In genomic region chr17:47768707-47769276, GRCm38 (mm10) we compare ENCODE assay signal across 8 mouse cellular contexts. TPM values are rescaled to one million over a fixed set of nuclear protein-coding genes. Genes with fewer than 3 reads are reported as not detected.
DNase-seq lines count a peak whose midpoint lies in the region; ATAC-seq and TF ChIP-seq lines count a peak whose summit lies in the region.

No protein-coding gene starts in this region.

- no peak overlapping the region for H3K4me3 ChIP-seq in hindbrain, embryonic 13.5 days
- no peak overlapping the region for H3K4me3 ChIP-seq in hindbrain, embryonic 10.5 days
- H3K4me3 ChIP-seq in G1E (ENCODE audit: low read depth, low read length): no peak overlapping the region
- no peak overlapping the region for H3K4me3 ChIP-seq in heart, embryonic 11.5 days (ENCODE audit: low read depth, low read length)
- no peak overlapping the region for H3K4me3 ChIP-seq in lung, embryonic 14.5 days (ENCODE audit: low read depth, low read length)
- H3K4me3 ChIP-seq in midbrain, embryonic 13.5 days (replicated peaks): no peak overlapping the region

- 0 out of 2 replicates have a peak, but pooled peaks cover 11% of the 10 kb centered on the region for H3K9me3 ChIP-seq in hindbrain, embryonic 13.5 days
- H3K9me3 ChIP-seq in hindbrain, embryonic 10.5 days: peaks cover 15% of the 10 kb centered on the region
- H3K9me3 ChIP-seq in G1E (replicated peaks): peaks cover 21% of the 10 kb centered on the region
- 0 out of 2 replicates have a peak, but pooled peaks cover 3% of the 10 kb centered on the region for H3K9me3 ChIP-seq in heart, embryonic 11.5 days (replicated peaks; ENCODE audit: control insufficient read depth, low read length)
- H3K9me3 ChIP-seq in lung, embryonic 14.5 days (ENCODE audit: low read depth, low read length): peaks cover 6% of the 10 kb centered on the region; the same call in 1 of the 2 replicates
- peaks cover 12% of the 10 kb centered on the region; the same call in 1 of the 2 replicates for H3K9me3 ChIP-seq in midbrain, embryonic 13.5 days

- H3K9ac ChIP-seq in hindbrain, embryonic 13.5 days: no peak overlapping the region
- no peak overlapping the region for H3K9ac ChIP-seq in heart, embryonic 11.5 days (ENCODE audit: low read depth, low read length)
- no peak overlapping the region for H3K9ac ChIP-seq in lung, embryonic 14.5 days
- H3K9ac ChIP-seq in midbrain, embryonic 13.5 days (replicated peaks): no peak overlapping the region

- no peaks in the 10 kb centered on the region for H3K27me3 ChIP-seq in hindbrain, embryonic 13.5 days
- peaks cover 10% of the 10 kb centered on the region for H3K27me3 ChIP-seq in hindbrain, embryonic 10.5 days (ENCODE audit: insufficient read depth, poor library complexity, severe bottlenecking)
- H3K27me3 ChIP-seq in G1E (ENCODE audit: insufficient read depth, low read length): no peaks in the 10 kb centered on the region
- H3K27me3 ChIP-seq in heart, embryonic 11.5 days (ENCODE audit: control insufficient read depth, insufficient read depth, low read length): no peaks in the 10 kb centered on the region
- no peaks in the 10 kb centered on the region for H3K27me3 ChIP-seq in lung, embryonic 14.5 days (ENCODE audit: insufficient read depth, low read length)
- no peaks in the 10 kb centered on the region for H3K27me3 ChIP-seq in midbrain, embryonic 13.5 days

- no peaks in the 10 kb centered on the region for H3K4me1 ChIP-seq in hindbrain, embryonic 13.5 days (replicated peaks)
- H3K4me1 ChIP-seq in hindbrain, embryonic 10.5 days (replicated peaks): peaks cover 10% of the 10 kb centered on the region
- peaks cover 48% of the 10 kb centered on the region for H3K4me1 ChIP-seq in G1E (ENCODE audit: insufficient read depth, low read depth, low read length)
- H3K4me1 ChIP-seq in heart, embryonic 11.5 days (ENCODE audit: control insufficient read depth, insufficient read depth, low read length): peaks cover 16% of the 10 kb centered on the region
- H3K4me1 ChIP-seq in lung, embryonic 14.5 days (ENCODE audit: insufficient read depth): no peaks in the 10 kb centered on the region
- no peaks in the 10 kb centered on the region for H3K4me1 ChIP-seq in midbrain, embryonic 13.5 days (replicated peaks)

- 0 out of 2 replicates have a peak, but pooled peaks have one; percentile 17 for ATAC-seq in hindbrain, embryonic 13.5 days (ENCODE audit: low FRiP score)
- no peak for ATAC-seq in G1E (ENCODE audit: extremely low read depth, insufficient number of reproducible peaks, low FRiP score, poor library complexity, severe bottlenecking)
- no peak for ATAC-seq in heart, embryonic 11.5 days (replicated peaks; ENCODE audit: insufficient number of reproducible peaks, low FRiP score, low TSS enrichment)
- no peak; the same call in 1 of the 2 replicates for ATAC-seq in lung, embryonic 14.5 days (ENCODE audit: insufficient read depth)
- no peak for ATAC-seq in midbrain, embryonic 13.5 days

- no peak overlapping the region for H3K4me2 ChIP-seq in hindbrain, embryonic 13.5 days
- 0 out of 2 replicates have a peak overlapping the region, but pooled peaks have one; percentile 2 for H3K4me2 ChIP-seq in heart, embryonic 11.5 days
- H3K4me2 ChIP-seq in lung, embryonic 14.5 days: no peak overlapping the region
- no peak overlapping the region for H3K4me2 ChIP-seq in midbrain, embryonic 13.5 days (replicated peaks)

- peak; percentile 37 for TF ChIP-seq CTCF in G1E (IDR thresholded peaks at IDR 0.05; ENCODE audit: low read depth, low read length)
- TF ChIP-seq CTCF in lung, embryonic 14.5 days (IDR thresholded peaks at IDR 0.05; ENCODE audit: low read depth): peak; percentile 27; the same call in 1 of the 2 replicates

- no peak for DNase-seq in hindbrain, embryonic 10.5 days (ENCODE audit: low spot score)
- peak; percentile 34 for DNase-seq in G1E (ENCODE audit: low spot score)
- DNase-seq in lung, embryonic 14.5 days: no peak
- peak; percentile 77 to 86 for DNase-seq in spleen, postnatal 4 days (ENCODE audit: low spot score in 2 of 2)
- no peak for DNase-seq in cerebellum, adult 11 months

- WGBS in hindbrain, embryonic 13.5 days: 58% methylated on average over 12 of the region's 12 CpGs
- 55% methylated on average over 12 of the region's 12 CpGs for WGBS in hindbrain, embryonic 10.5 days
- 38% methylated on average over 12 of the region's 12 CpGs for WGBS in heart, embryonic 11.5 days (ENCODE audit: insufficient replicate concordance)
- 39% methylated on average over 12 of the region's 12 CpGs for WGBS in lung, embryonic 14.5 days
- WGBS in midbrain, embryonic 13.5 days: 55% methylated on average over 12 of the region's 12 CpGs

- no peaks in the 10 kb centered on the region for H3K36me3 ChIP-seq in hindbrain, embryonic 13.5 days
- no peaks in the 10 kb centered on the region for H3K36me3 ChIP-seq in hindbrain, embryonic 10.5 days
- peaks cover 28% of the 10 kb centered on the region for H3K36me3 ChIP-seq in G1E (replicated peaks)
- H3K36me3 ChIP-seq in heart, embryonic 11.5 days (ENCODE audit: control insufficient read depth, insufficient read depth, low read length): no peaks in the 10 kb centered on the region
- H3K36me3 ChIP-seq in lung, embryonic 14.5 days (ENCODE audit: insufficient read depth): no peaks in the 10 kb centered on the region
- H3K36me3 ChIP-seq in midbrain, embryonic 13.5 days: no peaks in the 10 kb centered on the region

- H3K27ac ChIP-seq in hindbrain, embryonic 13.5 days: no peak overlapping the region
- no peak overlapping the region; the same call in 1 of the 2 replicates for H3K27ac ChIP-seq in hindbrain, embryonic 10.5 days
- no peak overlapping the region for H3K27ac ChIP-seq in heart, embryonic 11.5 days (ENCODE audit: low read depth, low read length)
- no peak overlapping the region for H3K27ac ChIP-seq in lung, embryonic 14.5 days (ENCODE audit: low read depth)
- H3K27ac ChIP-seq in midbrain, embryonic 13.5 days: no peak overlapping the region

RNA-seq across cellular contexts. Expression of gene Tfeb, which starts 32.0 kb away (rescaled TPM):
- 2.8 and 3.3 TPM in 2 replicates for polyA plus RNA-seq in hindbrain, embryonic 13.5 days (2015; fragmentation: Nextera tagmentation; extraction: Ambion mirVana)
- polyA plus RNA-seq in hindbrain, embryonic 10.5 days (2016; fragmentation: Nextera tagmentation; extraction: Ambion mirVana): 2.2 and 3.7 TPM in 2 replicates
- total RNA-seq in G1E (2014; fragmentation: Nextera tagmentation): 11.9 and 17.8 TPM in 2 replicates
- total RNA-seq in G1E (2017): 10.7 and 11.6 TPM in 2 replicates
- polyA plus RNA-seq in G1E (2012): 57.0 and 73.2 TPM in 2 replicates
- 16.3 and 17.0 TPM in 2 replicates for polyA plus RNA-seq in heart, embryonic 11.5 days (2014; fragmentation: Nextera tagmentation; extraction: Ambion mirVana)
- 7.6 and 9.3 TPM in 2 replicates for polyA plus RNA-seq in lung, embryonic 14.5 days (2014; fragmentation: Nextera tagmentation; extraction: Ambion mirVana)
- polyA plus RNA-seq in midbrain, embryonic 13.5 days (2015; fragmentation: Nextera tagmentation; extraction: Ambion mirVana): 1.8 and 2.0 TPM in 2 replicates

RNA-seq across cellular contexts. Expression of gene Pgc, which starts 42.1 kb away (rescaled TPM):
- not detected in 2 replicates for polyA plus RNA-seq in hindbrain, embryonic 13.5 days (2015; fragmentation: Nextera tagmentation; extraction: Ambion mirVana)
- polyA plus RNA-seq in hindbrain, embryonic 10.5 days (2016; fragmentation: Nextera tagmentation; extraction: Ambion mirVana): 0.15 TPM in 1 of 2 replicates, not detected in the other
- not detected in 2 replicates for total RNA-seq in G1E (2014; fragmentation: Nextera tagmentation)
- not detected in 2 replicates for total RNA-seq in G1E (2017)
- not detected in 2 replicates for polyA plus RNA-seq in G1E (2012)
- 0.15 TPM in 1 of 2 replicates, not detected in the other for polyA plus RNA-seq in heart, embryonic 11.5 days (2014; fragmentation: Nextera tagmentation; extraction: Ambion mirVana)
- 7.6 and 9.1 TPM in 2 replicates for polyA plus RNA-seq in lung, embryonic 14.5 days (2014; fragmentation: Nextera tagmentation; extraction: Ambion mirVana)
- not detected in 2 replicates for polyA plus RNA-seq in midbrain, embryonic 13.5 days (2015; fragmentation: Nextera tagmentation; extraction: Ambion mirVana)

Comparison
In these comparisons a context has a peak if more than half of its experiments do, and no peak if none do; other contexts are left out.
1. DNase-seq: peak in G1E (single experiment) and spleen, postnatal 4 days (2 of 2); none in hindbrain, embryonic 10.5 days (single experiment), lung, embryonic 14.5 days (single experiment) and cerebellum, adult 11 months (single experiment).